Mouse (Mus musculus): ENCODE results near the gene Klf9.

Klf9 gene

DNA sequence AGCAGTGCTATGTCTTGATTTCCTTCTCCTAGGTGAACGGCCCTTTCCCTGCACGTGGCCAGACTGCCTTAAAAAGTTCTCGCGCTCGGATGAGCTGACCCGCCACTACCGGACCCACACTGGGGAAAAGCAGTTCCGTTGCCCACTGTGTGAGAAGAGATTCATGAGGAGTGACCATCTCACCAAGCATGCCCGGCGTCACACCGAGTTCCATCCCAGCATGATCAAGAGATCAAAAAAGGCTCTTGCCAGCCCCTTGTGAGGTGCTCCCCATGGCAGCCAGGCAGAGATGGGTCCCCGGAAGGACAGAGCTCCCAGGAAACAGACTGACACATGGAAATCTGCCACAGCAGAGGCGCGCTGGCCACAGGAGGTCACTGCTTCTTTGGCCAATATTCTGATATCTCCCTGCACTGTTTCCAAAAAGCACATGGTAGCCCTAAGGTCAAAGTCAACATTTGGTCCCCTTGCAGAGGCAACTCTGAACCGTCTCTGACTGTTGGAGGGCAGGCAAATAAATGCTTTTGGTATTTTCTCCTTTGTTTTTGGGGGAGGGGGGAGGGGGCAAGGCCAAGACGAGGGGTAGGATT lies 23.7 kb downstream of the Klf9 start:
- no peak for DNase-seq

DNA sequence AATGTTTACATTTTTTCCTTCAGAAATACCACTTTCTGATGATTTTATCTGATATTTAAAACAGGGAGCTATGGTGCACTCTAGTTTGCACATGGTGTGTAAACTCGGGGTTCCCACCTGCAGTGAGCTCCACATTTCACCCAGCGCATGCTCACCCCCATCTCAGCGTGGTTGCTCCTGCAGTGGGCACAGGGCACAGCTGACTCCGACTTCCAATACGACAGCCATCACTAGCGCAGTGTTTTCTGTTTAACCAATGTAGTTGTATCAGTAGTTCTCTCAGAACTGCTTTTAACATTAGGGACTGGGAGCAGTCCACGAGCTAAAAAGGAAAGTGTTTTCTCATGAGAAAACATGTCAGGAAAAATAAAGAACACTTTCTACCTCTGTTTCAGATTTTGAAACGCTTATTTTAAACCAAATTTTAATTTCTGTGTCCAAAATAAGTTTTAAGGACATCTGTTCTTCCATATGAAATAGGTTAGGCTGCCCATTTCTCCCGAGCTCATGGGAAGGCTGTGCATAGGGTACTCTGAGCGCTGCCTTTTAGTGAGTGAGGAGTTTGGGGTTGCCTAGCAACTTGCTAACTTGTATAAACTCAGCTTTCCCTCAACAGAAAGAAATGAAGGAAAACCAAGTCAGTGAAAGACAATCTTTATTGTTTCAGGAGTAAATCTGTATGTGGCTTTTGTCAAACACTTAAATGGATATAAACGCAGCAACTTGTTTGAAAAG lies 25.7 kb downstream of the Klf9 start:
- DNase-seq = no peak

DNA sequence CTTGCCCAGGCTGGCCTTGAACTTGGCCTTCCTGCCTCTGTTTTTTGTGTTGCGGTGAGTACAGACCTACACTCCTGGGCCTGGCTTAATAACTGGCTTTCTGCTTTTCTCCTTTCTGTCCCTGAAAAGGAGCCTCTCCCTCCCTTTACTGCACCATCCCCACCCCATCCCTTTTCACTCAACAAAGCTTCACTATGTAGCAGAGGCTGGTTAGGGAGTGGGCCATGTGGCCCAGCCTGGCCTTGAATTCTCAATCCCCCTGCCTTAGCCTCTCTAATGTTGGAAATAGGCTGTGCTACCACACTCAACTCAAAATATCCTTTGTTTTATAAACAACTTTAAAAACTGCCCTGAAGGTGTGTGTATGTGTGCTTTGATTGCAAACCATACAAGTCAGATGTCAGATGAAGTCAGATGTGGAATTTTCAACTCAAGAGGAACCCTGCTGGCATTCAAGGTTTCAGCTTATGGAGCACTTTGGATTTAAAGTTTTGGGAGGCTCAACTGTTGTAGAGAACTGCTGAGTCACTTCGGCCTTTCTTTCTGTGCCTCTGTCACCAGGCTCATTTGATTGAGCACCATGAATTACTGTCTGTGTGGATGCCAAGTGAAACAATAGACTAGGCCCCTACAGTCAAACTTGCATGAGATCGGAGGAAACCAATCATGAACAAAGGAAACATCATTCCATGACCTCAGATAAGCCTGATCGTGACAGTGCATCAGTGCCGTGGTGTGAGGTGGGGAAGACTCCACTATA lies 28.1 kb downstream of the Klf9 start:
- DNase-seq = no peak

DNA sequence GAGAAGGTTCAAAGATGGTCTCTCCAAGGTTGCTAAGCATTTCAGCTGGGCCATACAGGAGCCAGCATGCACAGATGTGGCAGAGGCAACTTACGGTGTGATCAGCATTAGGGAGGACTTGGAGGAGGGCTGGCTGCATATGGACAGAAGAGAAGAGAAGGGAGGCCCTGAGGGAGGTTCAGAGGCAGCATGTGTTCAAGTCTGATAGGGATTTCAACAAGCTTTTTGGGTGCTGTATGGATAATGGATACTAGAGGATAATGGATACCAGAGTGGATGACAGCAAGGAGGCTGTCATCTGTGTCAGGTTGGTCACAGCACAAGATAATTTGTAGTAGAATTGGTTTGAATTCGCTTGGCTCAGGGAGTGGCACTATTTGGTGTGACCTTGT lies 28.6 kb downstream of the Klf9 start:
- no peak for DNase-seq

DNA sequence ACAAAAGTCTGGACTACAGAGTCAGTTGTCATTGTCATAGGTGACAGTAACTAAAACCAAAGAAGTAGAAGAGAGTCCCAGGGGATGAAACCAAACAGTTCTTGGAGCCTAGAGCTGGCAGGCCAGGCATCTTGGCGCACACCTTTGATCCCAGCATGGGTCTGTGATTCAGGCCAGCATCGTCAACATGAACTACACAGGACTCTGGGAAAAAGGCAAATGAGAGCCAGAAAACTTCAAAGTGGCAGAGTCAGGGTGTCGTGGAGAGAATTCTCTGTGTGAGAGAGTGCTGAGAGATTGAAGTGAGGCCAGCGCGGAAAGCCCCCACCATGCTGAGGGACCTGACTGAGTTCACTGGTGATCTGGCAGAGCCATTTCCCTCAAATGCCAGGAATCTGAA lies 29.4 kb downstream of the Klf9 start:
- no peak for DNase-seq

DNA sequence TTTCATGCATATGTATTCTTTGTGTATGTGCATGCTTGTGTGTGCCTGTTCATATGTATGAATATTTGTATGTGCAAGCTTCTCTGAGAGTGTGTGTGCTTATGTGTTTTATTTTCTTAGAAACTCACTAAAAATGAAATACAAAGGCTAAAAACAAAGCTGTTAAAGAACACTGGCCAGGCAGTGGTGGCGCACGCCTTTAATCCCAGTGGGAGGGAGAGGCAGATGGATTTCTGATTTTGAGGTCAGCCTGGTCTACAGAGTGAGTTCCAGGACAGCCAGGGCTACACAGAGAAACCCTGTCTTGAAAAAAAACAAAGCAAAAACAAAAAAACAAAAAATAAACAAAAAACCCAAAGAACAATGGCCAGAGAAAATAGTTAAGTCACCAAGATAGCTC lies 30.1 kb downstream of the Klf9 start:
- DNase-seq = no peak

DNA sequence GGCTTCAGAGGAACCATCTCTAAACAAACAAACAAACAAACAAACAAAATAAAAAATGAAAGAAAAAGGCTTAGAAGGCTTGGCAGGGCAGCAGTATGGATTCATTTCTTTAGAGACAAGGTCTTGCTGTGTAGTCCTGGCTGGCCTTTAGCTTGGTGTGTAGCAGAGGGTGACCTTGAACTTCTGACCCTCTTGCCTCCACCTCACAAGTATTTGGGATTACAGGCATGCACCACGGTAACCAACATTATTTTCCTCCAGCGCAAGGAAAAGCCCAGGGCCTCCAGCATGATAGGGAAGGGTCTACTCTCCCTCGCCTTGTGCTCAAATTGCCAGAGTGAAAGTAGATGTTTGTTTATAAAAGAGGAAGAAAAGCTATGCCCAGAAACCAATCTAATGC lies 34.1 kb downstream of the Klf9 start:
- no peak for DNase-seq

DNA sequence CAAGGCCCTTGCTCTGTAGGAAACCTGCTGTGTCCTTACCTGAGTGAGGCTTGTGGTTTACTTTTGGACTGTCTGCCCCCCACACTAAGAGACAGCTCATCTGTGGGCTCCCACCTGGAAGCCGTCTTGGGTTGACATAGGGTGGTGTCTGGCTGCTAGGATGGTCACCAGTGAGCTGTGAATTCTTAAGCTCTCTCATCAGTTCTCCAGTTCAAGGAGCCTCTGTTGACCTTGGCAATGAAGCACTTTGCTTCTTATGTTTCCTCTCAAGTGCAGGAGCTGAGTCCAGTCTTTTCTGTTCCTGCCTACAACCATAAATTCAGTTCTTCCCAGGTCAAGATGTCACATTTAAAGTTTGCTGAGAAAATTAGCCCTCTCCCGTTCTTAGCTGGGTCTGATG lies 34.5 kb downstream of the Klf9 start:
- no peak for DNase-seq

DNA sequence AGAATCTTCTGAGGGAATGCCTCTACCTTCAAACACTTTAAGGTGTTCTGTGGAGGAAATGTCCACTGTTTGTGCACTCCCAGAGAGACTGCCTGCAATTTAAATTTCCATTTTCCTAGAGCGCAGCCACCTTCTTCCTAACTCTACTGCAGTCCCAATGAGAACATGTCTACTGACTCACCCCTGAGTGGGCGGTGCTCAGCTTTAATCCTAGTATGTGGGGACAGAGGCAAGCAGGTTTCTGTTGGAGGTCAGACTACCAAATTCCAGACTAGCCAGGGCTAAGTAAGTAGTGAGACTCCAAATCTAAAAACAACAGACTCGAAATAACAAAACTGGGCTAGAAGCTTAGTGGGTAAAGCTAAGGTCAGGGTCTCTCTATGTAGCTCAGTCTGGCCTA lies 37.5 kb downstream of the Klf9 start:
- DNase-seq = no peak

DNA sequence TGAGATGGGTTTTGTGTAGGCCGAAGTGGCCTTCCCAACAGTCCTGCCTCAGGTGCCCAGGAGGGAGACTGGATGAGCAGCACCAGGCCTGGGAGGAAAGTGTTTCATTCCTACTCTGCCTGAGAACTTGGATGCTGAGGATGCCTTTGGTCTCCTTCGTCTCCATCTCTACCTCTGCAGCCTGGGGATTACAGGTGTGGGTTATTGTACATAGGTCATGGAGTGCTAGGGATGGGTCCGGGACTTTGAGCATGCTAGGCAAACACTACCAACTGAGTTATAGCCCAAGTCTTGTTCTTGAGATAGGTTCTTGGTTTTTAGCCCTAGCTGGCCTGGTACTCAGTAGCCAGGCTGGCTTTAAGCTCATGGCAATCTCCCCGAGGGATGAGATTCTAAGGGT lies 42.5 kb downstream of the Klf9 start:
- DNase-seq = no peak

DNA sequence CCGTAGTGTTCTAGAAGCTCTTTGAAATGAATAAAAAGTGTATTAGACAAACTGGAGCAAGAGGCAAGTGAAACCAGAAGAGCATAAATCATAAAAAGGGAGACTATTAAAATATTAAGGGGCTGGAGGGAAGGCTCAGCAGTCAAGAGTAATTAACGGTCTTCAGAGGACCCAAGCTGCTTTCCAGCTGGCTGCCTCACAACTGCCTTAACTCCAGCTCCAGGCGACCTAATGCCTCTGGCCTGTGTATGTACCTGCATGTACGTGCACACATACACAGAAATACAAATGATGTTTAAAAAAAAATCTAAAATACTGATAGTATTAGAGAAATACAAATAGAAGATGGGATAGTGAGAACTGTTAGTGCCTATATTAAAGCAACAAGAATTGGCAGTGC lies 43.0 kb downstream of the Klf9 start:
- DNase-seq = no peak

DNA sequence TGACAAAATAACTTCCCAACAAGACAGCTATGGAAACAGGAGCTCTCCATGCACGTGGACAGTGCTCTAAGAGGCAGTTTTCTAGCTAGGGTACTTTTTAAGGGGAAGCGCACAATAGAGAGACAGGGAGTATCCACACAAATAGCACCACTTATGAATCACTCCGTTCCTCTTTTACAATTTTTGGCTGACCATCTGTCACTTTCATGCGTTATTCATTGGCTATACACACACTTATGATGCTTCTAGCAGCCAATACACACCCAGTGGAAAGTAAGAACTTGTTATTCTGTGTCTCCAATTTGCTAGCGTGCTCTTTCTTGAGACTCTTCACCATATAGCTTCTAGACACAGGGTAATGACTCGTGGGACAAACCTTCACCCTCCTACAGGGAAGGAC lies 46.7 kb downstream of the Klf9 start:
- no peak for DNase-seq

DNA sequence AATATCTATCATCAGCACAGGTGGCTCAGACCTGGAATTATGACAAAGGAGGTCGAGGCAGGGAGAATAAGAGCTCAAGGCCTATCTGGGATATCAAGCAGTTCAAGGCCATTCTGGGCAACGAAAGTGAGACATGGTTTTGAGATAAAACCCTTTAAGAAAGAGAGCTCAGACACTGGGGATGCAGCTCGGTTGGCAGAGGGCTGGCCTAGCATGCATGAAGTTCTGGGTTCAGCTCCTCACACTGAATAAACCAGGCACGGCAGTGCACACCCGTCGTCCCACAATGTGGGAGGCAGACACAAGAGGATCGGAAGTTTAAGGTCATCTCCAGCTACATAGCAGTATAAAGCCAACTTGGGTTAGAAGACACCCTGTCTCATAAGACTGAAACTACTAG lies 48.0 kb downstream of the Klf9 start:
- DNase-seq = no peak

DNA sequence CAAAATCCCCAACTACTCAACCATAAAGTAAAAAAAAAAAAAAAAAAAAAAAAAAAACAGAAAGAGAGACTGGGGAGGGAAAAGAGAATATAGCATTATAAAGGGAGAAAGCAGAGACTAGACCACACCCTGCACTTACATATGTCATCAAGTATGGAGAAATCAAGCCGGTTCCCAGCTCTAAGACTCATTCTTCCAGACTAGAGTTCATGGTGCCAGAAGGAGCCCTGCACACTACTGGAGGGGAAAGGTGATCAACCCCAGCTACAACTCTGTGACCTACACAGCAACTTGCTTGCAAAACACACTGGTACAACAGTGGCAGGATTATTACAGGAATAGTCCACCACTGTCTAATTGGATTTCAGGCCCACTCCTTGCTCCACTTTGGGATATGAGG lies 48.7 kb downstream of the Klf9 start:
- DNase-seq = no peak

DNA sequence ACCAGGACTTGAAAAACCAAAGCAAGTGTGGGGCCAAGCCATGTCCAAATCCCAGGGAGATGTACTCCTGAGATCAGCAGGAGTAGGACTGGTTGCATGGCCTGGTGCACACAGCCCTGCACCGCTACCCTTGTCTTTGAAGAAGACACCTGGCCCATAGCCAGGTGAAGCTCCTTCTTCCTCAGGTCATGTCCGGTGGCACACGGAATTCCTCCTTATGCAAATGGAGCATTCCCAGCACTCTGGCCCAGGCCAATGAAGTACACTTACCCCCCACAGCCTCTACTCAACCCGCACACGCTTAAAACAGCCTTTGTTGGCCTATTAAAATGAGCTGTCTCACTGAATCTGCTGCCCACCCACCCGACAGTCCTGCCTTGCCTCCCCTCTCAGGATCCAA lies 50.5 kb downstream of the Klf9 start:
- DNase-seq = no peak

DNA sequence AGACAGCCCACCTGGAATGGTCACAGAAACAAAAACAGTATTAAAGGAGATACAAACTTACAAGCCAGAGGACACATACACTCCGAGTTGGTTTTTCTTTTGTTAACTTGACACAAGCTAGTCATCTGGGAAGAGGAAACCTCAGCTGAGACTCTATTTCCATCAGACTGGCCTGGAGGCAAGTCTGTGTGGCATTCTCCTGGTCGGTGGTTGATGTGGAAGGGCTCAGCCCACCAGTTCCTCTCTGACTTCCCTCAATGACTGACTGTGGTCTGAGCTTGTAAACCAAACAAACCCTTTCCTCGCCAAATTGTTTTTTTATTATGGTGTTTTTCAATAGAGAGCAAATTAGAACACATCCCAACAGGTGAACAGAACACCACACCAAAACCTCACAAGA lies 52.0 kb downstream of the Klf9 start:
- no peak for DNase-seq

DNA sequence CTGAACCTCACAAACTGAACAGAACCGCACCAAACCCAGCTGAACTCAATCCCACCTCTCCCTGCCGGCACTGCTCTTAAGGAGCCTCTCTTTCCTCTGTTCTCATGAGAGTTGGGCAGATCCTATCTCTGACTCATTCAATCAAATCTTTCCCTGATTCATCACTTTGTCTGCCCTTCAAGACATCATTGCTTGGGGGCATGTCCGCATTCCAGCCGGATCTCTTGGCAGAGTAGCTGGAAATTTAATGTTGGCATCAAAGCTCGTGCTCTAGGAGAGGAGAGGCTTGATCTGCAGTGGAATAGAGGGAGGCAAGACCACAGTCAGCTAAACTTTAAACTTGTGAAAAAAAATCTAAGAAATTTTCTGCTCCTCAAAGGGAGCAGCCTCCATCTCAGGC lies 61.1 kb downstream of the Klf9 start:
- DNase-seq = no peak

DNA sequence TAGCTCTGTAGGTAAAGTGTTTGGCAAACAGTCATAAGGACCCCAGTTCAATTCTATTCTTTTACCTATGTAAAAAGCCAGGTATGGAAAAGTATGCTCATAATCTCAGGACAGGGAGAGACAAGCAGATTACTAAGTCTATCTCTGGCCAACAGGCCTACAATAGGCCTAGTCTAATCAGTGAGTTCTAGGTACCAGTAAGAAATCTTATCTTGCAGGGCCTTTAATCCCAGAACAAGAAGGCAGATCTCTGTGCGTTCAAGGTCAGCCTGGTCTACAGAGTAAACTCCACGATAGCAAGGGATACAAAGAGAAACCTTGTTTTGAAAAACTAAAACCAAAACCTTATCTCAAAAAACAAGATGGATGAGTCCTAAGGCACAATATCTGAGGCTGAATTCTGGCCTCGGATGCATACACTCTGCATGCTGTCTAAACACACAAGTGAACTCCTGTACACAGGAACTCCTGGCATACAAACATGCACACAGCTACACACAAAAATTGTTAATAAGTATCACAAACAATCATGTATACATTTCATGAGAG lies 62.6 kb downstream of the Klf9 start:
- no peak for DNase-seq

DNA sequence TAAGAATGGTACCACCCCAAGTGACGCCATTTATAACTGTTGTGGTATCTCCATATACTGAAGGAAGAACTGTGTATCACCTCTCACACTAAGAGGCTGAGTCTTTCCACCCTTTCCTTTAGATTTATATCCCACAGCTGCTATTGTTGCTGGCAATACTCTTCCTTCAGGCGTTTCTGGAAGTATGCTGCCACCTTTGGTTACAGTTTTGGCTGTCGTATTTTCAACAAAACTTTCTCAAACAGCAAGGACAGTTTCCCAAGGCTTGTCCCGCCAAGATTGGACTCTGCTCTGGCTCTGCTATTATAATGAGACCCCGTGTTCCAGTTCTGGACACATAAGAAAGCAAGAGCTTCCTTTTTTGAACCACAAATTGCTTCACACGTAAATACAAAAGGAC lies 70.3 kb downstream of the Klf9 start:
- peak; percentile 22 for DNase-seq

DNA sequence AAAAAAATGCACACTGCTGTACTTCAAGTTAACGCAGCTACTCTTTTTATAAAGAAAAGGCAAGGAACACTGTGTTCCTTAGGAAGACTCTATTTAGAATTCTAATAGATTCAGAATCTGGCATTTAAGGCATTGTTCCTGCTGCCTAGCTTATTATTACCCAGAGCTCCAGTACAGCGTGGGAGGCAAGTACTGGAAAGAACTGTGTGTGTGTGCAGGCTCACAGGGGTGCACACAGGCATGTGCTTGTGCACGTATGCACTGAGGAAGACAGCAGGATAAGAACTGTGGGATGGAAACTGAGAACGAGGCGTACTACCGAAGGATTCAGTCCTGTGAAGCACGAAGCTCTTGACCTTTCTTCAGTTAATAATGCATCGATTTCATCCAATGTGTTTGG lies 73.3 kb downstream of the Klf9 start:
- DNase-seq = peak; percentile 5
